In genomic region chr9:62615799-62616198, GRCm38 (mm10) we compare ENCODE assay signal across 18 mouse cellular contexts.
DNase-seq lines count a peak whose midpoint lies in the region; ATAC-seq and TF ChIP-seq lines count a peak whose summit lies in the region.
"Had no signal": no experiment of that assay in that cellular context is flagged by ENCODE, and none has a peak within 500 bp of the region (broad histone marks: within the 10 kb centered on the region; RNA-seq: fewer than 3 reads in every experiment).

No protein-coding gene starts in this region.

- WGBS in forebrain, embryonic 10.5 days = 41% methylated on average over 1 of the region's 1 CpGs
- 38% methylated on average over 1 of the region's 1 CpGs for WGBS in forebrain, postnatal 0 days
- 39% methylated on average over 1 of the region's 1 CpGs for WGBS in midbrain, embryonic 12.5 days
- 29% methylated on average over 1 of the region's 1 CpGs for WGBS in midbrain, embryonic 16.5 days

- peak overlapping the region; percentile 71 for H3K27ac ChIP-seq in forebrain, embryonic 10.5 days
- no peak overlapping the region for H3K27ac ChIP-seq in forebrain, postnatal 0 days (ENCODE audit: low read depth, low read length)
- 0 out of 2 replicates have a peak overlapping the region, but pooled peaks have one; percentile 15 for H3K27ac ChIP-seq in midbrain, embryonic 12.5 days (replicated peaks)
- H3K27ac ChIP-seq in midbrain, embryonic 16.5 days (ENCODE audit: low read length) = no peak overlapping the region
- H3K27ac ChIP-seq: forebrain, embryonic 12.5 days; heart, adult 2 months had no signal

- ATAC-seq in forebrain, postnatal 0 days = no peak
- no peak for ATAC-seq in midbrain, embryonic 12.5 days (ENCODE audit: low FRiP score, low read depth)
- no peak for ATAC-seq in midbrain, embryonic 16.5 days
- ATAC-seq in activated CD4-positive, CD25-positive, alpha-beta regulatory T cell, adult 4 months = no peak
- ATAC-seq: lung, postnatal 0 days had no signal

- no peaks in the 10 kb centered on the region for H3K27me3 ChIP-seq in forebrain, embryonic 10.5 days (ENCODE audit: poor library complexity, severe bottlenecking)
- no peaks in the 10 kb centered on the region for H3K27me3 ChIP-seq in forebrain, postnatal 0 days (ENCODE audit: insufficient read depth, low read length)
- H3K27me3 ChIP-seq in midbrain, embryonic 12.5 days = no peaks in the 10 kb centered on the region
- H3K27me3 ChIP-seq in midbrain, embryonic 16.5 days (ENCODE audit: control insufficient read depth, insufficient read depth, low read depth, low read length) = no peaks in the 10 kb centered on the region
- H3K27me3 ChIP-seq: forebrain, embryonic 12.5 days had no signal

- no peak for TF ChIP-seq CTCF in forebrain, postnatal 0 days (IDR thresholded peaks at IDR 0.05; ENCODE audit: low read depth)

- H3K9me3 ChIP-seq in forebrain, embryonic 10.5 days = peaks cover 6% of the 10 kb centered on the region
- H3K9me3 ChIP-seq in forebrain, postnatal 0 days (ENCODE audit: low read length) = no peaks in the 10 kb centered on the region
- H3K9me3 ChIP-seq in midbrain, embryonic 12.5 days = no peaks in the 10 kb centered on the region
- no peaks in the 10 kb centered on the region; the same call in 1 of the 2 replicates for H3K9me3 ChIP-seq in midbrain, embryonic 16.5 days (replicated peaks; ENCODE audit: control insufficient read depth, low read length, poor library complexity, severe bottlenecking)
- H3K9me3 ChIP-seq: forebrain, embryonic 12.5 days had no signal

- H3K4me1 ChIP-seq in forebrain, embryonic 10.5 days = peaks cover 38% of the 10 kb centered on the region
- no peaks in the 10 kb centered on the region for H3K4me1 ChIP-seq in forebrain, postnatal 0 days (ENCODE audit: insufficient read depth)
- peaks cover 18% of the 10 kb centered on the region for H3K4me1 ChIP-seq in midbrain, embryonic 12.5 days
- no peaks in the 10 kb centered on the region for H3K4me1 ChIP-seq in midbrain, embryonic 16.5 days (ENCODE audit: control insufficient read depth, insufficient read depth, low read length)

- DNase-seq in forebrain, embryonic 10.5 days (ENCODE audit: extremely low spot score, low spot score) = peak; percentile 19
- no peak for DNase-seq in forebrain, postnatal 0 days
- DNase-seq in adipocyte (ENCODE audit: low spot score) = peak; percentile 37
- peak; percentile 26 for DNase-seq in mesoderm, embryonic 11.5 days (ENCODE audit: low read depth, low spot score)
- DNase-seq: cerebellum, adult 9-11 months; gastrocnemius, postnatal 10 days; heart, adult 2 months; heart, postnatal 36 days; kidney, adult 2 months; kidney, postnatal 10 days; layer of hippocampus, postnatal 36 days; liver; thymus, adult 2 months had no signal

- H3K4me3 ChIP-seq in forebrain, embryonic 10.5 days = no peak overlapping the region
- no peak overlapping the region for H3K4me3 ChIP-seq in forebrain, postnatal 0 days (ENCODE audit: low read depth, low read length)
- no peak overlapping the region for H3K4me3 ChIP-seq in midbrain, embryonic 12.5 days
- H3K4me3 ChIP-seq in midbrain, embryonic 16.5 days (ENCODE audit: low read depth, low read length) = no peak overlapping the region
- H3K4me3 ChIP-seq: forebrain, embryonic 12.5 days; heart, adult 2 months had no signal

- H3K9ac ChIP-seq in forebrain, postnatal 0 days = no peak overlapping the region
- no peak overlapping the region for H3K9ac ChIP-seq in midbrain, embryonic 12.5 days (replicated peaks)
- no peak overlapping the region for H3K9ac ChIP-seq in midbrain, embryonic 16.5 days (ENCODE audit: low read depth, low read length)
- H3K9ac ChIP-seq: forebrain, embryonic 12.5 days had no signal

- H3K4me2 ChIP-seq in forebrain, postnatal 0 days (ENCODE audit: low read depth) = no peak overlapping the region
- H3K4me2 ChIP-seq in midbrain, embryonic 12.5 days (replicated peaks) = no peak overlapping the region
- no peak overlapping the region for H3K4me2 ChIP-seq in midbrain, embryonic 16.5 days (ENCODE audit: low read length)
- H3K4me2 ChIP-seq: forebrain, embryonic 12.5 days had no signal

- H3K36me3 ChIP-seq in forebrain, embryonic 10.5 days (replicated peaks) = no peaks in the 10 kb centered on the region
- no peaks in the 10 kb centered on the region for H3K36me3 ChIP-seq in forebrain, postnatal 0 days (ENCODE audit: insufficient read depth)
- no peaks in the 10 kb centered on the region for H3K36me3 ChIP-seq in midbrain, embryonic 12.5 days
- no peaks in the 10 kb centered on the region for H3K36me3 ChIP-seq in midbrain, embryonic 16.5 days (ENCODE audit: control insufficient read depth, insufficient read depth, low read length)
- H3K36me3 ChIP-seq: forebrain, embryonic 12.5 days had no signal

Comparison
In these comparisons a context has a peak if more than half of its experiments do, and no peak if none do; other contexts are left out.
1. H3K27ac ChIP-seq: peak in forebrain, embryonic 10.5 days (single experiment) and midbrain, embryonic 12.5 days (single experiment); none in forebrain, postnatal 0 days (single experiment) and midbrain, embryonic 16.5 days (single experiment).